Mouse (Mus musculus): ENCODE results near the gene Bglap. TPM values are rescaled to one million over a fixed set of nuclear protein-coding genes. Genes with fewer than 3 reads are reported as not detected.

The Bglap gene
- polyA plus RNA-seq (2012; rRNA removed): 0.30 and 0.63 TPM in 2 replicates

GRCm38 (mm10) chr3:88384364-88384763, at the start of gene Bglap:
Gene Bglap (minus strand): TSS chr3:88384464.
- no peak for DNase-seq (ENCODE audit: low read depth)
- TF ChIP-seq POLR2A (IDR thresholded peaks at IDR 0.05; ENCODE audit: borderline replicate concordance, extremely low read depth, insufficient read depth, insufficient read length, poor library complexity, severe bottlenecking): no peak
- TF ChIP-seq CTCF (IDR thresholded peaks at IDR 0.05; ENCODE audit: borderline replicate concordance, extremely low read depth, insufficient read depth, insufficient read length): no peak

- DNase-seq (ENCODE audit: low read depth): peak; percentile 37
These were observed 44.4 kb upstream of the Bglap start for GRCm38 (mm10) chr3:88428639-88429038.

- DNase-seq (ENCODE audit: low read depth): no peak
- no peak for TF ChIP-seq POLR2A (IDR thresholded peaks at IDR 0.05; ENCODE audit: borderline replicate concordance, extremely low read depth, insufficient read depth, insufficient read length, poor library complexity, severe bottlenecking)
- TF ChIP-seq CTCF (IDR thresholded peaks at IDR 0.05; ENCODE audit: borderline replicate concordance, extremely low read depth, insufficient read depth, insufficient read length): no peak
These were observed 43.2 kb upstream of the Bglap start for GRCm38 (mm10) chr3:88427342-88427905.

GRCm38 (mm10) chr3:88425708-88426420, 41.6 kb upstream of the Bglap start:
- TF ChIP-seq POLR2A (IDR thresholded peaks at IDR 0.05; ENCODE audit: borderline replicate concordance, extremely low read depth, insufficient read depth, insufficient read length, poor library complexity, severe bottlenecking): no peak
- no peak for TF ChIP-seq CTCF (IDR thresholded peaks at IDR 0.05; ENCODE audit: borderline replicate concordance, extremely low read depth, insufficient read depth, insufficient read length)
- DNase-seq (ENCODE audit: low read depth): no peak

GRCm38 (mm10) chr3:88425330-88425689, 41.0 kb upstream of the Bglap start:
- TF ChIP-seq POLR2A (IDR thresholded peaks at IDR 0.05; ENCODE audit: borderline replicate concordance, extremely low read depth, insufficient read depth, insufficient read length, poor library complexity, severe bottlenecking): no peak
- no peak for DNase-seq (ENCODE audit: low read depth)

- TF ChIP-seq CTCF (IDR thresholded peaks at IDR 0.05; ENCODE audit: borderline replicate concordance, extremely low read depth, insufficient read depth, insufficient read length): no peak
- TF ChIP-seq POLR2A (IDR thresholded peaks at IDR 0.05; ENCODE audit: borderline replicate concordance, extremely low read depth, insufficient read depth, insufficient read length, poor library complexity, severe bottlenecking): peak; percentile 63; the same call in 1 of the 2 replicates
- DNase-seq (ENCODE audit: low read depth): peak; percentile 99
These were observed 40.5 kb upstream of the Bglap start, which contains the start of gene Slc25a44 for GRCm38 (mm10) chr3:88424605-88425329. Gene Slc25a44 (minus strand): TSS chr3:88425139.

- TF ChIP-seq CTCF (IDR thresholded peaks at IDR 0.05; ENCODE audit: borderline replicate concordance, extremely low read depth, insufficient read depth, insufficient read length) (no peak), POLR2A (IDR thresholded peaks at IDR 0.05; ENCODE audit: borderline replicate concordance, extremely low read depth, insufficient read depth, insufficient read length, poor library complexity, severe bottlenecking) (no peak)
- DNase-seq (ENCODE audit: low read depth): peak; percentile 41
These were observed 37.9 kb upstream of the Bglap start for GRCm38 (mm10) chr3:88422020-88422720.

GRCm38 (mm10) chr3:88420771-88421170, 36.5 kb upstream of the Bglap start:
- TF ChIP-seq POLR2A (IDR thresholded peaks at IDR 0.05; ENCODE audit: borderline replicate concordance, extremely low read depth, insufficient read depth, insufficient read length, poor library complexity, severe bottlenecking) (no peak), CTCF (IDR thresholded peaks at IDR 0.05; ENCODE audit: borderline replicate concordance, extremely low read depth, insufficient read depth, insufficient read length) (no peak)
- no peak for DNase-seq (ENCODE audit: low read depth)

- no peak for DNase-seq (ENCODE audit: low read depth)
- no peak for TF ChIP-seq CTCF (IDR thresholded peaks at IDR 0.05; ENCODE audit: borderline replicate concordance, extremely low read depth, insufficient read depth, insufficient read length)
- no peak for TF ChIP-seq POLR2A (IDR thresholded peaks at IDR 0.05; ENCODE audit: borderline replicate concordance, extremely low read depth, insufficient read depth, insufficient read length, poor library complexity, severe bottlenecking)
These were observed 33.8 kb upstream of the Bglap start for GRCm38 (mm10) chr3:88418016-88418415.

GRCm38 (mm10) chr3:88415668-88416067, 31.4 kb upstream of the Bglap start:
- no peak for TF ChIP-seq CTCF (IDR thresholded peaks at IDR 0.05; ENCODE audit: borderline replicate concordance, extremely low read depth, insufficient read depth, insufficient read length)
- TF ChIP-seq POLR2A (IDR thresholded peaks at IDR 0.05; ENCODE audit: borderline replicate concordance, extremely low read depth, insufficient read depth, insufficient read length, poor library complexity, severe bottlenecking): no peak
- no peak for DNase-seq (ENCODE audit: low read depth)

GRCm38 (mm10) chr3:88412636-88413035, 28.4 kb upstream of the Bglap start:
- no peak for DNase-seq (ENCODE audit: low read depth)
- TF ChIP-seq POLR2A (IDR thresholded peaks at IDR 0.05; ENCODE audit: borderline replicate concordance, extremely low read depth, insufficient read depth, insufficient read length, poor library complexity, severe bottlenecking) (no peak), CTCF (IDR thresholded peaks at IDR 0.05; ENCODE audit: borderline replicate concordance, extremely low read depth, insufficient read depth, insufficient read length) (no peak)

Measured in brain, embryonic 14.5 days (tissue).